Mouse (Mus musculus) C2C12 (cell line): ENCODE results near the gene Ifnb1.

Experiments
- CTCF ChIP-seq: IDR thresholded peaks from one replicate; pipeline ENCODE4 v1.5.1; 2011; ENCODE audit not compliant: control insufficient read depth, insufficient read depth, insufficient read length
- MAX ChIP-seq: IDR thresholded peaks from one replicate; pipeline ENCODE4 v1.6.1; 2011; ENCODE audit warnings: mild to moderate bottlenecking, control low read depth
- MYOD1 ChIP-seq: IDR thresholded peaks from one replicate; pipeline ENCODE4 v1.6.1; 2011; ENCODE audit warnings: low read depth; ENCODE audit not compliant: control insufficient read depth, insufficient read length
- MYOG ChIP-seq: IDR thresholded peaks from one replicate; pipeline ENCODE4 v1.6.1; 2011; ENCODE audit not compliant: control insufficient read depth, insufficient read length; ENCODE audit errors: extremely low read depth

DNA sequence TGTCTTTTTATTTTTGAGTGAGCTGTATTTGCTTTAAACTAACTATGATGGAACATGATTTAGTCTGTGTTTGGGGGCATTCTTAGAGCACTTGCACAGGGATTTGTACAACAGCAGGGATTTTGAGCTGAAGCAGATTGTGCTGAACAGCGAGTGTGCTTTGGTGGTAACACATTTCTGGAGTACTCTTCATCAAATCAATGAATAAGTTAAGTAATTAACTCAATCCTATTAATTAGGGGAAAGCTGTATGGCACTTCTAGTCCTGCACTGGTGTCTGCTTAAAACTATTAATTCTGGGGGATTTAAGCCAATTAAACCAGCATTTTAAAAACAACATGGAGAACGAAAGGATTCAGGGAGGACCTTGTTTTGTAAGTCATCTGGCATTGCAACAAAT, 4.6 kb downstream of the Ifnb1 start:
- TF ChIP-seq CTCF (no peak), MAX (no peak), MYOG (no peak), MYOD1 (no peak)
